Mouse (Mus musculus) lung, adult 2 months (tissue): ENCODE data around the gene Rassf5.
A peak's percentile ranks its signal among the peaks of the same experiment; 100 is the strongest.

Experiments
- CTCF ChIP-seq: fragments of 200-500 bp; IDR thresholded peaks from 2 replicates; pipeline ENCODE4 v1.5.1; 2011; ENCODE audit warnings: mild to moderate bottlenecking, low read length, control low read depth; ENCODE audit not compliant: insufficient read depth
- POLR2A ChIP-seq: fragments of 200-500 bp; IDR thresholded peaks from 2 replicates; pipeline ENCODE4 v1.6.1; 2011; ENCODE audit warnings: low read depth, mild to moderate bottlenecking, control low read depth, low read length, borderline replicate concordance; ENCODE audit errors: extremely low read depth

DNA sequence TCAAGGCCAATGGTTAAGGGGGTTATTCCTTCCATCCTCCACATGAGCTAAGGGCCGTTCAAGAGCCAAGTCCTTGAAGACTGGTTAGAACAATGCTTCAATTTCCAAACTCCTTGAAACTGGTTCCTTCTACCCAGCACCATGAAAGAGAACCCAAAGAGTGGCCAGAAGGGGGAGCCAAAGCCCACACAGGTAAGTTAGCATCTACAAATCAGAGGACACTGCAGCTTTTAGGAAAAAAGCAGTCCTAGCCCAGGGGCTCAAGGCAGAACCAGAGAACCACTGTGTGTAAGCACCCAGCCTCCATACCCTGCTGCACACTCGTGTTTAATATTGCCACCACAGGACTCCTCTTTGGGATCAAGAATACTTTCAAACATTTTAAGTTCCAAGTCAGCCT lies 45.6 kb upstream of the Rassf5 start:
- TF ChIP-seq CTCF (peak; percentile 24; the same call in 1 of the 2 replicates), POLR2A (no peak)
